Mouse (Mus musculus): Measurements from ENCODE around the gene Gm3233. TPM values are rescaled to one million over a fixed set of nuclear protein-coding genes. Genes with fewer than 3 reads are reported as not detected.
"Not testable (repeated sequence)": the region's sequence is repeated elsewhere in the genome, so short reads cannot be mapped to it uniquely, and the experiment has no call there.

Gene Gm3233
- not detected for total RNA-seq (2021)
- long read RNA-seq, experiment 1, result 0 reads
- long read RNA-seq, experiment 2, result 0 reads

DNA sequence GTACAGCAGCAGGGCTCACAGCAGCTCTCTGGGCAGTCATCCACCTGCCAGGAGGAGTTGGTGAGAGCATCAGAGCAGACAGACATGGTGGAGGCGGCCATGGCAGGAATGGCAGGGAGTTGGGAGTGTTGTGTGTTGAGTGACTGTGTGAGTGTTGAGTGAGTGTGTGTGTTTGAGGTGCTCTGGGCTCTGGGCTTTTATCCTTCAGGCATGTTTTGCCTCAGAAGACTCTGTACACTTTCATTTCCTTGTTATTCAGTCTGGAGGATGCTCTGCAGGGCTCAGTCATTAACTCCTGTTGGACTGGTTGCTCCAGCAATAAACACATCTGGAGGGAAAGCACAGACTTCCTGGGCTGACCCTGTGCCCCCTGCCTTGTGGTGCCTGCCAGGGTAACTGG, at the start of gene Gm3233:
Gene Gm3233 (minus strand): TSS at position 101 of the 400 bp plus-strand sequence.
- not testable (repeated sequence) for DNase-seq (ENCODE audit: low spot score in 2 of 2)

DNA sequence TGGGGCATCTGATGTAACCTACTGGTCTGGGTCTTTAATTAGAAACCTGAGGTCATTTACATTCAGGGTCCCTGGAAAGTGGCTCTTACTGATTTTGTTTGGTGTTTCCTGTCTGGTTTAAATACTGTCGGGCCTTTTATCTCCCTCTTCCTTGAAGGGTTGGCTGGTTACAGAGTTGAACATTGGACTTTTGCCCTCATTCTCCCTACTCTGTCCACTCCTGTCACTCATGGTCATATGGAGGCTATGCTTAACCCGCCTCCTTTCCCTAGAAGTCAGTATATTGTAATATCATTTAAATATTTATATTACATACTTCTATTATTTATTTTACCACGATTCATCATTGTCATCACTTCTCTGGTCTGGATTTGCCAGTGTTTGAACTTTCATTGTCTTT, 44.6 kb upstream of the Gm3233 start:
- DNase-seq (ENCODE audit: low spot score in 2 of 2), result no peak

DNA sequence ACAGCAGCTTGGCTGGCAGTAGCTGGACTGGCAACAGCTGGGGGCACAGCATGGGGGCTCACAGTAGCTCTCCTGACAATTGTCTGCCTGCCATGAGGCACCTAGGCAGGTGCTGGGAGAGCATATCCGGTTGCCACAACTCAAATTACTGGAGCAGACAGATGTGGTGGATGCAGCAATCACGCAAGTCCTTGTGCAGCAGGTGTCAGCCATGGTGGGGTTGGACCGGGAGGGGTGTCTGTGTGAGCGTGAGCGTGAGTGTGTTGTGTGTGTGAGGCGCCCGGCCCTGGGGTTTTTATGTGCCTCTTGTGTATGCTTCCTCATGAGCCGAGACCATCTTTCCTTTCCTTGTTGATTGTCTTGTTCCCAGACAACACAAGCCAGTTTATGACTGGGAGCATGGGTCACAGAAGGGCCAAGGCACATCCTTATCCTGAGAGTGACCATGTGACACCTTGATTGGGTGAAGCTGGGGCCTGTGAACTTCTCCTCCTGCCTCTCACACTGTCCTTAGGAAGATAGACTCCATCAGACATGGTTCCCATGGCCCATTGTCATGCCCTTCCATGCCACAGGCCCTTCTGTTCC, 39.5 kb upstream of the Gm3233 start, which contains the start of gene Gm19668:
Gene Gm19668 (minus strand): TSS at position 213 of the 588 bp plus-strand sequence.
- no peak for DNase-seq (ENCODE audit: low spot score in 2 of 2)

DNA sequence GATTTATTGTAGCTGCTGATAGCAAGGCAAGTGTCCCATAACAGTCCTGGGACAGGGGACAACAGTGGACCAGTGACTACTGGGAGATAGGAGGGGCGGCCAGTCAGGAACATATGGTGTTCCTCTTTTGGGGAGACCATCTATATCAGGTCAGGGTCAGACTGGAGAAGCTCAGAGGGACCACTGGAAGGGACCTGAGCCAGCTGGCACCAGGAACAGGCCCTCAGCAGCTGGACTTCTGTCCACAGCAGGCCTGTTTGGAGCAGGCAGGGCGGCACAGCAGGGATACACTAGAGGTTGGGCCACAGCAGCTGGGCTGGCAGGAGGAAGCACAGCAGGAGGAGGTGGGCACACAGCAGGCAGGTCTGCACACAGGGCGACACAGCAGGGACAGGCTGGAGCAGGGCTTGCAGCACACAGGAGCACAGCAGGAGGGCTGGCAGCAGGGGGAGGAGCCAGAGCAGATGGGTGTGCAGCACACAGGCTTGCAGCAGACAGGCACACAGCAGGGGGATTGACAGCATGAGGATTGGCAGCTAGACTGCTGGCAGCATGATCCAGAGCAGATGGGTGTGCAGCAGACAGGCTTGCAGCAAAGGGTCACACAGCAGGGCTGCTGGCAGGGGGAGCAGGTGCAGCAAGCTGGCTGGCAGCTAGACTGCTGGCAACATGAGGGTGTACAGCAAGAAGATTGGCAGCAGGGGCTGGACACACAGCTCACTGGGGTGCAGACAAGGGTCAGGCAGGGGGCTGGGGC, 38.9 kb upstream of the Gm3233 start:
- not testable (repeated sequence) for DNase-seq (ENCODE audit: low spot score in 2 of 2)

DNA sequence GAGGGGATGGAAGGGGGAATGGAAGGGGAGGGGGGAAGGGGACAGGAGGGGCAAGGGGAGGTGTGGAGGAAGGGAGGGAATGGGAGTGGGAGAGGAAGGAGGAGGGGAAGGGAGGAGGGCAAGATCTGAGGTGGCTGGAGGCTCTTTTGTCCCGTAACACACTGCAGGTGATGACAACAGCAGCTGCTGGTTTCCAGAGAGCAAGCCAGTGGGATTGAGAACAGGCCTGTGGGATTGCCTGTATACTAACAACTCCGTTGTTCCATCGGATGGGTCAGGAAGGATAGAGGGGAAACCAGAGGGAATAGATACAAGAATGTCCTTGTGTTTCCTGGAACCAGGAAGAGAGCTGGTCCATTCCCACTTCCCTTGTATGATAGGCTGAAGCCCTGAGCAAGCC, 38.2 kb upstream of the Gm3233 start:
- DNase-seq (ENCODE audit: low spot score in 2 of 2), result no peak

DNA sequence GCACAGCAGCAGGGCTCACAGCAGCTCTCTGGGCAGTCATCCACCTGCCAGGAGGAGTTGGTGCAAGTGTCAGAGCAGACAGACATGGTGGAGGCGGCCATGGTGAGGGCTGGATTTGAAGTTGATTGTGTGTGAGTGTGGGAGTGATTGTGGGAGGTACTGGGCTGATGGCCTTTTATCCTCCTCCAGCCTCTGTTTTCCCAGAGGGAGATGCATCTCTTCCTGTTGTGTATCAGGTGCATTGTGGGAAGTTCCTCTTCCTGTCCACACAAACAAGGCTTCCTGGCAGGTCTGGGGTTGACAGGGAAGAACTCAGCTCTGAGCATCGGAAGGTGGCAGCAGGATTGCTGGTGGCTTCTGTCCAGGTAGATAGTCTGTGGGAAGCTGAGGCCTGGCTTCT, 35.5 kb upstream of the Gm3233 start, which contains the start of gene Gm9639:
Gene Gm9639 (minus strand): TSS at position 101 of the 400 bp plus-strand sequence.
- no peak for DNase-seq (ENCODE audit: low spot score in 2 of 2)

DNA sequence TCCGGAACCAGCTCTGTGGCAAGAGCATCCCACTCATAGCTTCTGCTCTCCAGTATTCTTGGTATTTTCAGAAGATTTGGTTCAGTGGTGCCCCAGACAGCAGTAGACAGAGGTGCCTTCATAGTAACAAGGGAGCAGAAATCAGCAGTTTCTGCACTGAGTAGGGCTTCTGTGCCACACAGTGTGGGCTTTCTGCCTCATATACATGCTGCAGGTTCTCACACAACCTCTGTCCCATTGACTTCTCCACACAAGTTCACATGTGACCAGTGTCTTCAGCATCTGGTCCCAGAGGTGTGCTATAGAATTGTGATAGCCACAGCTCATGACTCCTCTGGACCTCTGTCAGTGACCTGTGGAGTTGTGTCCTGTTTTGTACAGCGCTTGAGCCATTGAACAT, 29.1 kb upstream of the Gm3233 start:
- DNase-seq (ENCODE audit: low spot score in 2 of 2), result no peak

DNA sequence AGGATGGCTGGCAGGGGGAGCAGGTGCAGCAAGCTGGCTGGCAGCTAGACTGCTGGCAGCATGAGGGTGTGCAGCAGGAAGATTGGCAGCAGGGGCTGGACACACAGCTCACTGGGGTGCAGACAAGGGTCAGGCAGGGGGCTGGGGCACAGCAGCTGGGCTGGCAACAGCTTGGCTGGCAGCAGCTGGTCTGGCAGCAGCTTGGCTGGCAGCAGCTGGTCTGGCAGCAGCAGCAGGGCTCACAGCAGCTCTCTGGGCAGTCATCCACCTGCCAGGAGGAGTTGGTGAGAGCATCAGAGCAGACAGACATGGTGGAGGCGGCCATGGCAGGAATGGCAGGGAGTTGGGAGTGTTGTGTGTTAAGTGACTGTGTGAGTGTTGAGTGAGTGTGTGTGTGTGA, 28.4 kb upstream of the Gm3233 start, which contains the start of gene Gm7137:
Gene Gm7137 (minus strand): TSS at position 325 of the 400 bp plus-strand sequence.
- DNase-seq (ENCODE audit: low spot score in 2 of 2), result not testable (repeated sequence)

DNA sequence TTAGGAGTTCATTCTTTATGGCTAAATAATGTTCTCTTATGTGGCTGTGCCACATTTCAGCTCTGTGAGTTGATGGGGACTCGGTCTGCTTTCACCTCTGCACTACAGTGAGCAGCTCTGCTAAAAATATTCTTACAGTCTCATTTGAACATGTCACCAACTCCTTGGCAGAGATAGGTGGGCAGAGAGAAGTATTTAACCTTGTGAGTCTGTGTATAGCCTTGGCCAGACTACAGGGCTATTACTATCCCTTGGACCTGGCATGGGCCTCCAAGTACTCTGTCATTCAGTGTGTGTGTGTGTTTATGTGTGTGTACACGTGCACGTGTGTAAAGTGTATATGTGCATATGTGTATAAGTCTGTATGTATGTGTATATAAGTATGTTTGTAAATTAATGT, 23.9 kb upstream of the Gm3233 start:
- DNase-seq (ENCODE audit: low spot score in 2 of 2), result not testable (repeated sequence)

DNA sequence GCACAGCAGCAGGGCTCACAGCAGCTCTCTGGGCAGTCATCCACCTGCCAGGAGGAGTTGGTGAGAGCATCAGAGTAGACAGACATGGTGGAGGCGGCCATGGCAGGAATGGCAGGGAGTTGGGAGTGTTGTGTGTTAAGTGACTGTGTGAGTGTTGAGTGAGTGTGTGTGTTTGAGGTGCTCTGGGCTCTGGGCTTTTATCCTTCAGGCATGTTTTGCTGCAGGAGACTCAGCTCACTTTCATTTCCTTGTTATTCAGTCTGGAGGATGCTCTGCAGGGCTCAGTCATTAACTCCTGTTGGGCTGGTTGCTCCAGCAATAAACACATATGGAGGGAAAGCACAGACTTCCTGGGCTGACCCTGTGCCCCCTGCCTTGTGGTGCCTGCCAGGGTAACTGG, 23.0 kb upstream of the Gm3233 start, which contains the start of gene Gm3250:
Gene Gm3250 (minus strand): TSS at position 101 of the 400 bp plus-strand sequence.
- DNase-seq (ENCODE audit: low spot score in 2 of 2), result not testable (repeated sequence)

DNA sequence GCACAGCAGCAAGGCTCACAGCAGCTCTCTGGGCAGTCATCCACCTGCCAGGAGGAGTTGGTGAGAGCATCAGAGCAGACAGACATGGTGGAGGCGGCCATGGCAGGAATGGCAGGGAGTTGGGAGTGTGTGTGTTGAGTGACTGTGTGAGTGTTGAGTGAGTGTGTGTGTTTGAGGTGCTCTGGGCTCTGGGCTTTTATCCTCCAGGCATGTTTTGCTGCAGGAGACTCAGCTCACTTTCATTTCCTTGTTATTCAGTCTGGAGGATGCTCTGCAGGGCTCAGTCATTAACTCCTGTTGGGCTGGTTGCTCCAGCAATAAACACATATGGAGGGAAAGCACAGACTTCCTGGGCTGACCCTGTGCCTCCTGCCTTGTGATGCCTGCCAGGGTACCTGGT, 17.4 kb upstream of the Gm3233 start, which contains the start of gene Gm7138:
Gene Gm7138 (minus strand): TSS at position 101 of the 400 bp plus-strand sequence.
- not testable (repeated sequence) for DNase-seq (ENCODE audit: low spot score in 2 of 2)

DNA sequence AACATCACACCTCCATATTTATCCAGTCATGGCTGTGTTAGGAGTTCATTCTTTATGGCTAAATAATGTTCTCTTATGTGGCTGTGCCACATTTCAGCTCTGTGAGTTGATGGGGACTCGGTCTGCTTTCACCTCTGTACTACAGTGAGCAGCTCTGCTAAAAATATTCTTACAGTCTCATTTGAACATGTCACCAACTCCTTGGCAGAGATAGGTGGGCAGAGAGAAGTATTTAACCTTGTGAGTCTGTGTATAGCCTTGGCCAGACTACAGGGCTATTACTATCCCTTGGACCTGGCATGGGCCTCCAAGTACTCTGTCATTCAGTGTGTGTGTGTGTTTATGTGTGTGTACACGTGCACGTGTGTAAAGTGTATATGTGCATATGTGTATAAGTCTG, 12.7 kb upstream of the Gm3233 start:
- not testable (repeated sequence) for DNase-seq (ENCODE audit: low spot score in 2 of 2)

DNA sequence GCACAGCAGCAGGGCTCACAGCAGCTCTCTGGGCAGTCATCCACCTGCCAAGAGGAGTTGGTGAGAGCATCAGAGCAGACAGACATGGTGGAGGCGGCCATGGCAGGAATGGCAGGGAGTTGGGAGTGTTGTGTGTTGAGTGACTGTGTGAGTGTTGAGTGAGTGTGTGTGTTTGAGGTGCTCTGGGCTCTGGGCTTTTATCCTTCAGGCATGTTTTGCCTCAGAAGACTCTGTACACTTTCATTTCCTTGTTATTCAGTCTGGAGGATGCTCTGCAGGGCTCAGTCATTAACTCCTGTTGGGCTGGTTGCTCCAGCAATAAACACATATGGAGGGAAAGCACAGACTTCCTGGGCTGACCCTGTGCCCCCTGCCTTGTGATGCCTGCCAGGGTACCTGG, 11.7 kb upstream of the Gm3233 start, which contains the start of gene Gm3238:
Gene Gm3238 (minus strand): TSS at position 101 of the 400 bp plus-strand sequence.
- not testable (repeated sequence) for DNase-seq (ENCODE audit: low spot score in 2 of 2)

DNA sequence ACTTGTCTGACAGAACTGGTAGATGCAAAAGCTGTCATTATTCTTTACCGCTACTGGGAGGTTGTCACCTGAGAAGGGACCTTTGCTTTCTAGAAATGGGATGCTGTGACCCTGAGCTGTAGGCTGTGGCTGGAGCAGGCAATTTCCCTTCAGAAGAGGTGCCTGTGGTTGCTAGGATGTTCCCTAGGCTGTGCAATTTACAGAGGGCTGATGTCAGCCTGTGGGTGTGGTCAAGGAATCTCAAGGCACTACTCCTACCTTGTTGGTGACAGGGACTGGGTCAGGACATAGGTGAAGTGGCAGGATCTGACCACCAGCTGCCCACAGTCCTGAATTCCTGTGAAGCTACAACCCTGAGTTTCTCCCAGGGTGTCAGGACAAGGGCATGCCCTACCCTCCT, 10.2 kb upstream of the Gm3233 start:
- no peak for DNase-seq (ENCODE audit: low spot score in 2 of 2)

DNA sequence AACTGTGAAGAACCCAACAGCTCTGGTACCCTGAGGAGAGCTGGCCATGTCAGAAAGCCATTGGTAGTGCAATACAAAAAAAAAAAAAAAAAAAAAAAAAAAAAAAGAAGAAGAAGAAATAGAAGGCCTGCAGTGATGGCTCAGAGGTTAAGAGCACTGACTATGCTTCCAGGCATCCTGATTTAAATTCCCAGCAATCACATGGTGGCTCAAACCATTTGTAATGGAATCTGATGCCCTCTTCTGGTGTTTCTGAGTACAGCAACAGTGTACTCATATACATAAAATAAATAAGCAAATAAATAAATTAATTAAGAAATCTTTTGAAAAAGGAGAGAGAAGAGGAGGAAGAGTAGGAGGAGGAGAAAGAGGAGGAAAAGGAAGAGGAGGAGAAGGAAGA, 6.0 kb downstream of the Gm3233 start:
- DNase-seq (ENCODE audit: low spot score in 2 of 2), result no peak

DNA sequence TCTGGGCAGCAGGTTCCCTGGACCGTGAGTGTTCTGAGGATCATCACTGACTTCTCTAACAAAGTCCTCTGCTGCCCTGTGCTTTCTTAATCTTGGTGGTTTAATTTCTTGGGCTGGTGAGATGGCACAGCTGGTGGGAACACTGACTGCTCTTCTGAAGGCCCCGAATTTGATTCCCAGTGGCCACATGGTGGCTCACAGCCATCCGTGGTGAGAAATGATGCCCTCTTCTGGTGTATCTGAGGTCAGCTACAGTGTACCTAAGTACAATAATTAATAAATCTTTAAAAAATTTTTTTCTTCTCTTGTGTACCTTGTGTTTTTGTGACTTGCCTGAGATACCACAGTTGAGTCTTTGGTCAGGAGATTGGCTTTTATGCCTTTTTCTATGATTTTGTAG, 7.2 kb downstream of the Gm3233 start:
- DNase-seq (ENCODE audit: low spot score in 2 of 2), result not testable (repeated sequence)

DNA sequence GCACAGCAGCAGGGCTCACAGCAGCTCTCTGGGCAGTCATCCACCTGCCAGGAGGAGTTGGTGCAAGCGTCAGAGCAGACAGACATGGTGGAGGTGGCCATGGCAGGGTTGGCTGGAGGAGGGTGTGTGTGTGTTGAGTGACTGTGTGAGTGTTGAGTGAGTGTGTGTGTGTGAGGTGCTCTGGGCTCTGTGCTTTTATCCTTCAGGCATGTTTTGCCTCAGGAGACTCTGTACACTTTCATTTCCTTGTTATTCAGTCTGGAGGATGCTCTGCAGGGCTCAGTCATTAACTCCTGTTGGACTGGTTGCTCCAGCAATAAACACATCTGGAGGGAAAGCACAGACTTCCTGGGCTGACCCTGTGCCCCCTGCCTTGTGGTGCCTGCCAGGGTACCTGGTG, 8.2 kb downstream of the Gm3233 start, which contains the start of gene Gm9736:
Gene Gm9736 (minus strand): TSS at position 101 of the 400 bp plus-strand sequence.
- not testable (repeated sequence) for DNase-seq (ENCODE audit: low spot score in 2 of 2)

DNA sequence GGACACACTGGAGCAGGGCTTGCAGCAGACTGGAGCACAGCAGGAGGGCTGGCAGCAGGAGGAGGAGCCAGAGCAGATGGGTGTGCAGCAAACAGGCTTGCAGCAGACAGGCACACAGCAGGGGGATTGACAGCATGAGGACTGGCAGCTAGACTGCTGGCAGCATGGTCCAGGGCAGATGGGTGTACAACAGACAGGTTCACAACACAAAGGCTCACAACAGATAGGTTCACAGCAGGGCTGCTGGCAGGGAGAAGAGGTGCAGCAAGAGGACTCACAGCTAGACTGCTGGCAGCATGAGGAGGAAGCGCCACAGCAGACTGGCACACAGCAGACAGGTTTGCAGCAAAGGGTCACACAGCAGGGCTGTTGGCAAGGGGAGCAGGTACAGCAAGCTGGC, 8.8 kb downstream of the Gm3233 start:
- DNase-seq (ENCODE audit: low spot score in 2 of 2), result not testable (repeated sequence)

DNA sequence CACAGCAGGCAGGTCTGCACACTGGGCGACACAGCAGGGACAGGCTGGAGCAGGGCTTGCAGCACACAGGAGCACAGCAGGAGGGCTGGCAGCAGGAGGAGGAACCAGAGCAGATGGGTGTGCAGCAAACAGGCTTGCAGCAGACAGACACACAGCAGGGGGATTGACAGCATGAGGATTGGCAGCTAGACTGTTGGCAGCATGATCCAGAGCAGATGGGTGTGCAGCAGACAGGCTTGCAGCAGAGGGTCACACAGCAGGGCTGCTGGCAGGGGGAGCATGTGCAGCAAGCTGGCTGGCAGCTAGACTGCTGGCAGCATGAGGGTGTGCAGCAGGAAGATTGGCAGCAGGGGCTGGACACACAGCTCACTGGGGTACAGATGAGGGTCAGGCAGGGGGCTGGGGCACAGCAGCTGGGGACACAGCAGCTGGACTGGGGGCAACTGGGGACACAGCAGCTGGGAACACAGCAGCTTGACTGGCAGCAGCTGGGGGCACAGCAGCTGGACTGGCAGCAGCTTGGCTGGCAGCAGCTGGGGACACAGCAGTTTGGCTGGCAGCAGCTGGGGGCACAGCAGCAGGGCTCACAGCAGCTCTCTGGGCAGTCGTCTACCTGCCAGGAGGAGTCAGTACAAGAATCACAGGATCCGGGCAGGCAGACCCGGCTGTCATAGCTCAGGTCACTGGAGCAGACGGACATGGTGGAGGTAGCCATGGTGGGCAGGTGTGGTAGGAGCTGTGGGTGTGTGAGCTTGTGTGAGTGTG, 17.4 kb downstream of the Gm3233 start, which contains the start of gene Gm18596:
Gene Gm18596 (minus strand): TSS at position 715 of the 765 bp plus-strand sequence.
- not testable (repeated sequence) for DNase-seq (ENCODE audit: low spot score in 2 of 2)

DNA sequence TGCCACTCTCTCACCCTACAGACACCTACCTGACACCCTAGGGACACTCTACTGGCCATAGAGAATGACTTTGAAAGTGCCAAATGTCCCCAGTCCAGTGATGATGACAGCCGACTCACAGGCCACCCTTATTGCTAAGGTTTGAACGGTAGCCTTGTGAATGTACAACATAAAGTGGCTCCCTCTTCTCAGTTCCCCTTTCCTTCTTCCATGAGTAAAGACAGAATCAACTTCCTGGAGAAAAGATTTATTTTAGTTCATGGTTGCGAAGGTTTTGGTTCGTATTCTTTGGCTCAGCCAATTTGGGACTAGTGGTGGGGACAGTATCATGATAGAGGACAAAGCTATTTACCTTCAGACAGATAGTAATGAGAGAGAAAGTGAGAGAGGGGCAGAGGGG, 20.6 kb downstream of the Gm3233 start:
- no peak for DNase-seq (ENCODE audit: low spot score in 2 of 2)

DNA sequence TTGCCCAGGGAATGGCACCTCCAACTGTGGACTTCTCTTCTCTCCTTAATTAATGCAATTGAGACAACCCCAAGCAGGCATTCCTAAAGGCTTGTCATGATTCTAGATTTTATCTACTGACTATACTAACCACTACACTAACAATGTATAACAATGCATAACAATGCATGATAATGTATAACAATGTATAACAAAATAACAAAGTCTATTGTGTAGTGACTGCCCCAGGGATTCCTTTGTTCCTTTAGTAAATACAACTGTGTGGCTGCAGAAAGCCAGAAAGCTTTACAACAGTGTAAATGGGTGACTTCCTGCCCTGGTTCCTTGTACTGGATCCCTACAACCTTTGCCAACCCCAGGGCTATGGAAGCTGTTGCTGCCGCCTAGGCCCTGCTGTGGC, 23.6 kb downstream of the Gm3233 start:
- no peak for DNase-seq (ENCODE audit: low spot score in 2 of 2)

Measured in adrenal gland, adult 18-20 months (tissue).